Mouse (Mus musculus) bone marrow, adult 2 months (tissue): ENCODE data around the gene Klhl40.

Experiments used
- CTCF ChIP-seq: fragments of 200-500 bp; IDR thresholded peaks from 2 replicates; pipeline ENCODE4 v1.5.1; 2011; ENCODE audit warnings: low read length, control low read depth; ENCODE audit not compliant: control insufficient read depth, insufficient read depth
- POLR2A ChIP-seq: fragments of 200-500 bp; IDR thresholded peaks from 2 replicates; pipeline ENCODE4 v1.6.1; 2011; ENCODE audit warnings: low read depth, mild to moderate bottlenecking, control low read depth, low read length, borderline replicate concordance; ENCODE audit not compliant: control insufficient read depth

GRCm38 (mm10) chr9:121819073-121819770 lies 41.8 kb downstream of the Klhl40 start:
- TF ChIP-seq POLR2A = no peak
- TF ChIP-seq CTCF = no peak
